Mouse (Mus musculus): ENCODE results near the gene Arl16. TPM values are rescaled to one million over a fixed set of nuclear protein-coding genes. Genes with fewer than 3 reads are reported as not detected.

Arl16 gene
- total RNA-seq, 2 experiments from 2014 or later, result 4.8 to 6.3 TPM

Other genes with a start within 250 kb of the Arl16 start
- 1 to 10 TPM; 2.3 to 4.1 TPM for gene Bahcc1, start 234.7 kb downstream of the Arl16 start, total RNA-seq (2021)
- gene Actg1, start 119.1 kb downstream of the Arl16 start, total RNA-seq (2021), result 100 to 1,000 TPM; 186 to 222 TPM
- gene Fscn2, start 106.1 kb downstream of the Arl16 start, total RNA-seq (2021), result under 1 TPM; 0.31 to 0.37 TPM
- gene Faap100, start 88.8 kb downstream of the Arl16 start, total RNA-seq (2021), result 10 to 100 TPM; 21.7 to 22.9 TPM
- gene Nploc4, start 29.9 kb downstream of the Arl16 start, total RNA-seq (2021), result 10 to 100 TPM; 67.6 to 71.0 TPM
- gene Tspan10, start 25.0 kb downstream of the Arl16 start, total RNA-seq (2021), result under 1 TPM in 1 of 2 experiments, not detected in 1; 0.69 TPM
- under 1 TPM in 1 of 2 experiments, not detected in 1; 0.89 TPM for gene Pde6g, start 14.1 kb downstream of the Arl16 start, total RNA-seq (2021)
- 10 to 100 TPM; 21.4 to 25.6 TPM for gene Oxld1, start 9.5 kb downstream of the Arl16 start, total RNA-seq (2021)
- gene Ccdc137, start 9.5 kb downstream of the Arl16 start, total RNA-seq (2021), result 1 to 10 TPM; 4.1 to 6.2 TPM
- 100 to 1,000 TPM; 142 to 144 TPM for gene Mrpl12, start 17.0 kb upstream of the Arl16 start, total RNA-seq (2021)
- 1 to 10 TPM; 3.7 to 4.5 TPM for gene Slc25a10, start 24.2 kb upstream of the Arl16 start, total RNA-seq (2021)
- gene Gcgr, start 63.1 kb upstream of the Arl16 start, total RNA-seq (2021), result under 1 TPM; 0.18 to 0.25 TPM
- gene Mcrip1, start 82.1 kb upstream of the Arl16 start, total RNA-seq (2021), result 10 to 100 TPM; 19.9 to 23.8 TPM
- 100 to 1,000 TPM; 153 to 173 TPM for gene Ppp1r27, start 83.5 kb upstream of the Arl16 start, total RNA-seq (2021)
- 100 to 1,000 TPM; 174 to 203 TPM for gene P4hb, start 105.6 kb upstream of the Arl16 start, total RNA-seq (2021)
- gene Arhgdia, start 114.0 kb upstream of the Arl16 start, total RNA-seq (2021), result 10 to 100 TPM; 73.1 to 77.1 TPM
- 10 to 100 TPM; 36.1 to 41.5 TPM for gene Alyref, start 130.8 kb upstream of the Arl16 start, total RNA-seq (2021)
- gene Anapc11, start 130.8 kb upstream of the Arl16 start, total RNA-seq (2021), result 10 to 100 TPM; 44.0 to 50.5 TPM
- gene Npb, start 140.9 kb upstream of the Arl16 start, total RNA-seq (2021), result not detected
- 10 to 100 TPM; 26.7 to 33.5 TPM for gene Pcyt2, start 150.3 kb upstream of the Arl16 start, total RNA-seq (2021)
- 1 to 10 TPM; 4.5 TPM for gene Sirt7, start 157.6 kb upstream of the Arl16 start, total RNA-seq (2021)
- 10 to 100 TPM; 48.3 to 53.7 TPM for gene Mafg, start 166.0 kb upstream of the Arl16 start, total RNA-seq (2021)
- 1 to 10 TPM; 3.2 to 5.8 TPM for gene Pycr1, start 176.2 kb upstream of the Arl16 start, total RNA-seq (2021)
- 100 to 1,000 TPM; 129 to 137 TPM for gene Myadml2, start 180.6 kb upstream of the Arl16 start, total RNA-seq (2021)
- not detected for gene Notum, start 193.6 kb upstream of the Arl16 start, total RNA-seq (2021)
- gene Aspscr1, start 205.4 kb upstream of the Arl16 start, total RNA-seq (2021), result 10 to 100 TPM; 24.4 to 34.0 TPM
- gene Cenpx, start 246.1 kb upstream of the Arl16 start, total RNA-seq (2021), result 10 to 100 TPM; 23.2 to 27.0 TPM
- gene Lrrc45, start 246.3 kb upstream of the Arl16 start, total RNA-seq (2021), result 1 to 10 TPM; 3.7 to 4.1 TPM